Mouse (Mus musculus) liver, adult 2 months (tissue): ENCODE data around the gene Gm21834. TPM values are rescaled to one million over a fixed set of nuclear protein-coding genes. Genes with fewer than 3 reads are reported as not detected.

ENCODE experiments used
- DNase-seq: peaks from one replicate; pipeline ENCODE4 v3.0.0-alpha.2; 2011; ENCODE audit warnings: low read depth, low spot score; ENCODE audit errors: extremely low read depth
- H3K27ac ChIP-seq: fragments of 200-500 bp; replicated peaks from 2 replicates; pipeline ENCODE4 v1.5.1; 2012; ENCODE audit warnings: low read depth, mild to moderate bottlenecking, control low read depth, inconsistent platforms, low read length; ENCODE audit not compliant: insufficient read depth
- H3K27me3 ChIP-seq: fragments of 200-500 bp; 2 replicates; pipeline ENCODE4 v1.6.1; 2012; ENCODE audit warnings: mild to moderate bottlenecking, moderate library complexity, low read length, inconsistent platforms; ENCODE audit not compliant: control insufficient read depth, insufficient read depth
- H3K36me3 ChIP-seq: fragments of 200-500 bp; 2 replicates; pipeline ENCODE4 v1.6.1; 2012; ENCODE audit warnings: low read length, inconsistent platforms; ENCODE audit not compliant: control insufficient read depth, insufficient read depth
- H3K4me1 ChIP-seq: fragments of 200-500 bp; 2 replicates; pipeline ENCODE4 v1.6.1; 2011; ENCODE audit warnings: low read length; ENCODE audit not compliant: control insufficient read depth, insufficient read depth
- H3K4me3 ChIP-seq: fragments of 200-500 bp; 2 replicates; pipeline ENCODE4 v1.5.1; 2011; ENCODE audit warnings: low read depth, mild to moderate bottlenecking, control low read depth, low read length, moderate library complexity; ENCODE audit not compliant: insufficient read depth
- H3K79me2 ChIP-seq: fragments of 200-500 bp; 2 replicates; pipeline ENCODE4 v1.6.1; 2012; ENCODE audit warnings: inconsistent platforms, mild to moderate bottlenecking, low read length, moderate library complexity; ENCODE audit not compliant: control insufficient read depth, insufficient read depth
- H3K9ac ChIP-seq: fragments of 200-500 bp; 2 replicates; pipeline ENCODE4 v1.6.1; 2012; ENCODE audit warnings: low read depth, mild to moderate bottlenecking, control low read depth, inconsistent platforms, low read length
- CTCF ChIP-seq: fragments of 200-500 bp; IDR thresholded peaks from 2 replicates; pipeline ENCODE4 v1.5.1; 2011; ENCODE audit warnings: low read depth, low read length, control low read depth
- POLR2A ChIP-seq: fragments of 200-500 bp; IDR thresholded peaks from 2 replicates; pipeline ENCODE4 v1.6.1; 2011; ENCODE audit warnings: low read length, control low read depth; ENCODE audit not compliant: insufficient read depth; ENCODE audit errors: extremely low read depth
- WGBS: fragments of 180-500 bp; shearing (Covaris S2); methylation state at CpG from one replicate; pipeline ENCODE4 v1.1.7; 2018; 5-methylcytosine and 5-hydroxymethylcytosine counted together
- polyA plus RNA-seq: library from polyadenylated mRNA; depleted of rRNA; stranded (reverse); fragments of >200 nt; gene quantifications from 2 replicates; pipeline ENCODE4 v1.2.3, GENCODE M21; 2012; rRNA removed
- total RNA-seq: library from RNA; depleted of rRNA; stranded (reverse); fragments of >200 nt; gene quantifications from 2 replicates; pipeline ENCODE4 v1.2.3, GENCODE M21; 2014; rRNA removed

Gene Gm21834
- not detected in 2 replicates for total RNA-seq
- polyA plus RNA-seq: not detected in 2 replicates

GRCm38 (mm10) chr17:57742119-57742518, at the start of gene Gm21834:
TSS of gene Gm21834 (minus strand) at chr17:57742219.
- Histone ChIP-seq H3K4me3 (no peak within 1 kb of the TSS), H3K27me3 (no peaks in the 10 kb centered on the region), H3K4me1 (no peaks in the 10 kb centered on the region), H3K36me3 (no peaks in the 10 kb centered on the region), H3K9ac (no peak within 1 kb of the TSS), H3K27ac (no peak within 1 kb of the TSS), H3K79me2 (no peaks in the 10 kb centered on the region)
- no peak for TF ChIP-seq CTCF
- no peak for TF ChIP-seq POLR2A
- whole genome bisulfite sequencing: 74% methylated on average over 5 of the region's 5 CpGs
- DNase-seq: no peak

- Histone ChIP-seq H3K36me3 (no peaks in the 10 kb centered on the region), H3K9ac (no peak overlapping the region), H3K27ac (no peak overlapping the region), H3K79me2 (no peaks in the 10 kb centered on the region), H3K27me3 (no peaks in the 10 kb centered on the region), H3K4me1 (no peaks in the 10 kb centered on the region), H3K4me3 (no peak overlapping the region)
- 79% methylated on average over 1 of the region's 1 CpGs for WGBS
- TF ChIP-seq POLR2A (no peak), CTCF (no peak)
- DNase-seq: no peak
Measured at GRCm38 (mm10) chr17:57788161-57788799, 46.3 kb upstream of the Gm21834 start.

GRCm38 (mm10) chr17:57770904-57771303, 28.9 kb upstream of the Gm21834 start:
- TF ChIP-seq POLR2A (no peak), CTCF (no peak)
- Histone ChIP-seq H3K4me3 (no peak overlapping the region), H3K4me1 (no peaks in the 10 kb centered on the region), H3K27me3 (no peaks in the 10 kb centered on the region), H3K9ac (no peak overlapping the region), H3K79me2 (no peaks in the 10 kb centered on the region), H3K27ac (no peak overlapping the region), H3K36me3 (no peaks in the 10 kb centered on the region)
- DNase-seq: peak; percentile 17
- 10% methylated on average over 4 of the region's 4 CpGs for WGBS

GRCm38 (mm10) chr17:57768622-57769610, 26.9 kb upstream of the Gm21834 start, which contains the start of gene Cntnap5c:
TSS of gene Cntnap5c (plus strand) at chr17:57769570.
- Histone ChIP-seq H3K79me2 (no peaks in the 10 kb centered on the region), H3K4me1 (no peaks in the 10 kb centered on the region), H3K4me3 (no peak within 1 kb of the TSS), H3K27me3 (no peaks in the 10 kb centered on the region), H3K36me3 (no peaks in the 10 kb centered on the region), H3K27ac (no peak within 1 kb of the TSS), H3K9ac (no peak within 1 kb of the TSS)
- TF ChIP-seq CTCF (no peak), POLR2A (no peak)
- WGBS: 26% methylated on average over 26 of the region's 26 CpGs
- DNase-seq: peak; percentile 16

GRCm38 (mm10) chr17:57767306-57767705, 25.3 kb upstream of the Gm21834 start:
- Histone ChIP-seq H3K27me3 (no peaks in the 10 kb centered on the region), H3K9ac (no peak overlapping the region), H3K4me3 (no peak overlapping the region), H3K27ac (no peak overlapping the region), H3K4me1 (no peaks in the 10 kb centered on the region), H3K79me2 (no peaks in the 10 kb centered on the region), H3K36me3 (no peaks in the 10 kb centered on the region)
- TF ChIP-seq POLR2A: no peak
- TF ChIP-seq CTCF: no peak
- no peak for DNase-seq
